Mouse (Mus musculus): ENCODE results near the gene Syngr1. TPM values are rescaled to one million over a fixed set of nuclear protein-coding genes. Genes with fewer than 3 reads are reported as not detected.

Gene Syngr1
- polyA plus RNA-seq, 1 experiment from 2014 or later: 1.4 TPM

DNA sequence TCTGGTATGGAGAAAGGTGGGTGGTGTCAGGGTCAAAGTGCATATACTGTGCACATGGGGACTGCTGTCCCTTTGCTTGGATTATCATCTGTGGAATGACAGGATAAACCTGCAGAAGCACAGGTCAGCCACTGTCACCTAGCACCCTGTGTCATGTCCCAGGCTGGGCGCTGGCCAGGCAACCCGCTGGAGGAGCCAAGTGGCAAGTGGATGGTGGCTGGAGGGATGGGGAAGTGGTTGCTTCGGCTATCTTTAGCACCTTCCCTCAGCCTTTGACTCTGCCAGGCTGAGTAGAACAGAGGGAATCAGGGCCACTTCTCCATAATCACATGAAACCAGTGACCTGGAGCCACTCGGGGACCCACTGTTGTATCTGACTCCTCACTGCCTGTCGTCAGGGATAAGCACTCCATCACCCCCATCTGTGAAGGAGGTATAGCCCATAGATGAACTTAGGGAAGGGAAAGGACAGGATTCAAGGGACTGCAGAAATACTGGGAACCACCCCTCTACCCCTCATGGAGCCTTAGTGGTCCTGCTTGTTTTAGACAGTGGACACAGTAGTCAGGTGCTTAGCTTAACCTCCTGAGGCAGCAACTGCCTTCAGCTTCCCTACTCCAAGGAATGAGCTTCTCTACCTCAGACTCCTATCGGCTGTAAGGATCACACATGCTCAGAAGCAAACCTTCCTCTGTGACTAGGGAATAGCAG, 16.3 kb upstream of the Syngr1 start:
- DNase-seq (ENCODE audit: low spot score): no peak
- Histone ChIP-seq H3K27ac (peak overlapping the region; percentile 27; the same call in 1 of the 2 replicates), H3K4me3 (no peak overlapping the region), H3K36me3 (peaks cover 34% of the 10 kb centered on the region), H3K27me3 (ENCODE audit: low read depth, poor library complexity, severe bottlenecking) (no peaks in the 10 kb centered on the region), H3K9me3 (replicated peaks) (no peaks in the 10 kb centered on the region), H3K4me1 (peaks cover 22% of the 10 kb centered on the region; the same call in 1 of the 2 replicates)
- WGBS: 59% methylated on average over 6 of the region's 6 CpGs

DNA sequence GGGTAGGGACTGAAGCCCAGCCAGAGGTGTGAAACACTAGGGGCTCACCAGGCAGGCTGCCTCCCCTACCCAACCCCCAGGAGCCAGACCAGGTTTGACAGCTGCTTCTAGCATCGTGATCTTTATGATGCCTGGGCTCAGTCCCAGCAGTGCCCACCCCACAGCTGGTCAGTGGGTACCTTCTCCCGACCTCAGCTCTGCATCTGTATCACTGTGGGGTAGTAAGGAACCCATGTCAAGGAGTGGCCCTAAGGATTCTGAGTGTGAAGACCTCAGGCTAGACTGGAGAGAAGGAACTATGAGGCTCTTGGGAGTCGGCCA, 15.8 kb upstream of the Syngr1 start:
- no peaks in the 10 kb centered on the region for H3K9me3 ChIP-seq (replicated peaks)
- no peaks in the 10 kb centered on the region for H3K27me3 ChIP-seq (ENCODE audit: low read depth, poor library complexity, severe bottlenecking)
- WGBS: 32% methylated on average over 3 of the region's 3 CpGs
- peaks cover 39% of the 10 kb centered on the region for H3K36me3 ChIP-seq
- H3K27ac ChIP-seq: peak overlapping the region; percentile 27; the same call in 1 of the 2 replicates
- DNase-seq (ENCODE audit: low spot score): no peak
- H3K4me3 ChIP-seq: no peak overlapping the region
- H3K4me1 ChIP-seq: peaks cover 26% of the 10 kb centered on the region

DNA sequence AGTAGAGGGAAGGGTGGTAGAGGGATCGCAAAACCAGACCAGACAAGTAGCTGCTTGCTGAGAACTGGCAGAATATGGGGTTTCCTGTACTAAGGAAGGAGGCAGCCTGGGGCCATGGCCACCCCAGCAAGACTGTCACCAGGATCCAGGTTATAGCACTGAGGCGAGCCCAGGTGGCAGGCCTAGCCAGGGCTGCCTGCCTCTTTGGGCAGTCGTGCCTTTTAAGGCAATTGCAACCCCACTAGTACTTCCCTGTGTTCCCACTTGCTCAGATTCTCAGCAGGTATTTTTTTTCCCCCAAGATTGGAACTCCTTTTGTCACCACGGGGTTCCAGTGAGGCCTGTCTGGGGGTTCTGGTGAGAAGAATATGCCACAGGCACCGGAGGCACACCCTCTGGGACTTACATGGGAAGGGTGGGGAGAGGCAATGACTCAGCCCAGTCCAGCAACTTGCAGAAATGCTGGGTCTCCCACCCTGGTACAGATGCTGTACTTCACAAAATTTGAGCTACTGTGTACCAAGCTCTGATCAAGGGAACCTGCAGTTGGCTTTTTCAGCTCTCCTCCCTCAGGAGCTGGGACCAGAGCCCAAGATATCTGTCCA, 15.3 kb upstream of the Syngr1 start:
- Histone ChIP-seq H3K4me1 (peaks cover 31% of the 10 kb centered on the region), H3K27me3 (ENCODE audit: low read depth, poor library complexity, severe bottlenecking) (no peaks in the 10 kb centered on the region), H3K9me3 (replicated peaks) (no peaks in the 10 kb centered on the region), H3K36me3 (peaks cover 44% of the 10 kb centered on the region), H3K27ac (peak overlapping the region; percentile 27; the same call in 1 of the 2 replicates), H3K4me3 (no peak overlapping the region)
- no peak for DNase-seq (ENCODE audit: low spot score)
- 21% methylated on average over 5 of the region's 5 CpGs for WGBS

DNA sequence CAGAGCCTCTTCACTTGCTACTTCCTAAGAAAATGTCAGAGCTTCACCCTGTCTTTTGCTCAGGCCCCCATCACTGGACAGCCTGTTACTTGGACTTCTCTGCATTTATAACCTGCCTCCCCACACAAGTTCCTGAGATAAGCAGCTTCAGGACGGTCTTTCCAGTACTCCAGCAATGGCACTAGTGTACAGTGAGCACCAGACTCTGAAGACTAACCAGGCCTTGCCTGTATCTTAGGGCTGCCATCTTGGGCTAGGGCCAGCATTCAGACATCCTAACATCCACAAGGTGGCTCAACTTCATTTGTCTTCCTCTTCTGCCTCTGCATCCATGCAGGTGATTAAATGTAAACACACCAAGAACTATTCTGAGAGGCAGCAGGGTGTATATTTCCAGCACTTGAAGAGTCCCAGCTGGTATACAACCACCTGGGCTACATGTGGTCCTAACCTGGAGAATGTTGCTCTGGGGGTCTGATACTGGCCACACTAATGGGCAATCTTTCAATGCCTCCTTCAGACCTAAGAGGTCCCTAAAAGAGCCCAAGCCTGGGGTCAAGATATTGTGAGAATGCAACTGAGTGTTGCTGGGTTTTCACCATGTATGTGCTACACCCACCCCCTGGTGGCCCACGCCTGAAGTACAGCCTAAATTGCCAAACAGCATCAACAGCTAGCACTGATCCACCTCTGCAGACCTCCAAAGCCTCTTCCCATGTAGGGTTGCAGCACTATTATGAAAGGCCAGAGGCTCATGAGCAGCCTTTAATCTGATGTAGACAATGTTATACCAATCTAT, 14.6 kb upstream of the Syngr1 start:
- no peak overlapping the region for H3K27ac ChIP-seq
- H3K9me3 ChIP-seq (replicated peaks): no peaks in the 10 kb centered on the region
- H3K4me1 ChIP-seq: peaks cover 38% of the 10 kb centered on the region
- peaks cover 51% of the 10 kb centered on the region for H3K36me3 ChIP-seq
- DNase-seq (ENCODE audit: low spot score): peak; percentile 84
- WGBS: 4% methylated on average over 2 of the region's 2 CpGs
- H3K4me3 ChIP-seq: no peak overlapping the region
- no peaks in the 10 kb centered on the region for H3K27me3 ChIP-seq (ENCODE audit: low read depth, poor library complexity, severe bottlenecking)

DNA sequence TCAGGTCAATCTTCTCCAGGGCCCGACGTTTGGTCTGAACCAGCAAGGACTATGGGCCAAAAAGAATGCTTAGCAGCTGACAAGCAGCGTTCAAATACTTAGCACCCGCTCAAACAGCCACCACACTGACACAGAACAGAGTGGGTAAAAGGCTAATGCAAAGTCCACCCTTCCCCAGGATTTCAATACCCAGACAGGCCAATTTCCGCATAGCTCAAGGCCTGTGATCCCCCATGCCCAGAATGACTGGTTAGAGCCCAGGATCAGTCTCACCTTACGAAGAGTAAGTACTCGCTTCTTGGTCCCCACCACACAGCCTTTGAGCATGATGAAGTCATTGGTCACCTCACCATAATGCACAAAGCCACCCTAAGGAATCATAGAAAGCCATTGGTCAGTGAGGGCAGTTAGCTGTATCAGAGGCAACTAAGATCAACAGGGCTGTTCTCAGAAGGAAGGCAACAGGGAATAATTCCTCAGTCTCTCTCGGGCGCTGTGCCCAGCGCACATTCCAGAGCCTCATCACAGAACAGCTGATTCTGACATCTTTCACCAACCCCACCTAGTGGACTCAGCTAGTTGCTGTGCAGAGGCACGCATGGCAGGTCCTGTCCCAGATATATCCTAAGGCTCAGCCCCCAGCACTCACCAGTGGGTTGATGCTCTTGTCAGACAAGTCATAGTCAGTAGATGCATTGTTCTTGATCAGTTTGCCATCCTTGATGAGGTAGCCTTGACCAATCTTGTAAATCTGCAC, 12.9 kb upstream of the Syngr1 start:
- no peaks in the 10 kb centered on the region for H3K9me3 ChIP-seq (replicated peaks)

DNA sequence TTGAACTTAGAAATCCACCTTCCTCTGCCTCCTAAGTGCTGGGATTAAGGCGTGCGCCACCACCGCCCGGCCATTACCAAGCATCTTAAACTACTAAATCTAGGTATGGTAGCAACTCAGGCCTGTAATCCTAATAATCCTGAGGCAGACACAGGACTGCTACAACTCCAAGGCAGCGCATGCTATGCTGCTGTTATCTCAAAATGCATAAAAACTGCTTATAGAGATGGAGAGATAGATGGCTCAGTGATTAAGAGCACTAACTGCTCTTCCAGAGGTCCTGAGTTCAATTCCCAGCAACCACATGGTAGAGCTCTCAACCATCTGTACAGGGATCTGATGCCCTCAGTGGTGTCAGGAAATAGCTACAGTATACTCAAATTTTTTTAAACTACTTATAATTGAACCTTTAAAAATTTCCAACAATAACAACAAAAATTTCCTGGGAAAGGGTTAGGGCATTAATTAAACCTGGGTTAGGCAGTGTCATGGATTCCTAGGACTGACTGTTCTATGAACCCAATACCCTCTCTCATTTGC, 11.9 kb upstream of the Syngr1 start:
- no peak overlapping the region for H3K27ac ChIP-seq
- H3K9me3 ChIP-seq (replicated peaks): no peaks in the 10 kb centered on the region
- H3K4me3 ChIP-seq: no peak overlapping the region
- 92% methylated on average over 5 of the region's 5 CpGs for WGBS
- DNase-seq (ENCODE audit: low spot score): no peak
- no peaks in the 10 kb centered on the region for H3K27me3 ChIP-seq (ENCODE audit: low read depth, poor library complexity, severe bottlenecking)
- peaks cover 37% of the 10 kb centered on the region for H3K4me1 ChIP-seq
- H3K36me3 ChIP-seq: peaks cover 62% of the 10 kb centered on the region

More for the DNA sequence above, 12.9 kb upstream of the Syngr1 start:
- DNase-seq (ENCODE audit: low spot score): no peak
- Histone ChIP-seq H3K4me3 (no peak overlapping the region), H3K4me1 (peaks cover 37% of the 10 kb centered on the region), H3K36me3 (peaks cover 62% of the 10 kb centered on the region), H3K27me3 (ENCODE audit: low read depth, poor library complexity, severe bottlenecking) (no peaks in the 10 kb centered on the region), H3K27ac (no peak overlapping the region)
- 79% methylated on average over 11 of the region's 11 CpGs for WGBS

DNA sequence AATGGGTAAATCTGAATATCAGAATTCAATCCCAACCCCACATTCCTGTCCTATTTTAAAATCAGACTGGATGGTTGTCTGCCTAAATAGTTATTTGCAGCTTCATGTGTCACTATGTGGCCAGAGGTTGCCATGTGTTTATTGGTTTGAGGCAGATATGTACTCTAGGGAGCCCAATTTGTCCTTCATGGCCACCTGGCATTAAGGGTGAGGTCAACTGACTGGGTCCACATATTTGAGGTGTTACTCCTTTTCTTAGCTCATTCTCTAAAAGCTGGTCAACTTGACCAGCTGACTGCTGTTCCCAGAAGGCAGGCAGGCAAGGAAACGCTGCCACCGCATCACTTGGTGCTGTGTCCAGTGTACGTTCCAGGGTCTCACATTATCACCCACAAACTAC, 11.2 kb upstream of the Syngr1 start:
- no peak for DNase-seq (ENCODE audit: low spot score)
- H3K27ac ChIP-seq: no peak overlapping the region
- peaks cover 62% of the 10 kb centered on the region for H3K36me3 ChIP-seq
- 87% methylated on average over 3 of the region's 3 CpGs for WGBS
- peaks cover 37% of the 10 kb centered on the region for H3K4me1 ChIP-seq
- no peaks in the 10 kb centered on the region for H3K9me3 ChIP-seq (replicated peaks)
- peak overlapping the region; percentile 85 for H3K4me3 ChIP-seq
- no peaks in the 10 kb centered on the region for H3K27me3 ChIP-seq (ENCODE audit: low read depth, poor library complexity, severe bottlenecking)

DNA sequence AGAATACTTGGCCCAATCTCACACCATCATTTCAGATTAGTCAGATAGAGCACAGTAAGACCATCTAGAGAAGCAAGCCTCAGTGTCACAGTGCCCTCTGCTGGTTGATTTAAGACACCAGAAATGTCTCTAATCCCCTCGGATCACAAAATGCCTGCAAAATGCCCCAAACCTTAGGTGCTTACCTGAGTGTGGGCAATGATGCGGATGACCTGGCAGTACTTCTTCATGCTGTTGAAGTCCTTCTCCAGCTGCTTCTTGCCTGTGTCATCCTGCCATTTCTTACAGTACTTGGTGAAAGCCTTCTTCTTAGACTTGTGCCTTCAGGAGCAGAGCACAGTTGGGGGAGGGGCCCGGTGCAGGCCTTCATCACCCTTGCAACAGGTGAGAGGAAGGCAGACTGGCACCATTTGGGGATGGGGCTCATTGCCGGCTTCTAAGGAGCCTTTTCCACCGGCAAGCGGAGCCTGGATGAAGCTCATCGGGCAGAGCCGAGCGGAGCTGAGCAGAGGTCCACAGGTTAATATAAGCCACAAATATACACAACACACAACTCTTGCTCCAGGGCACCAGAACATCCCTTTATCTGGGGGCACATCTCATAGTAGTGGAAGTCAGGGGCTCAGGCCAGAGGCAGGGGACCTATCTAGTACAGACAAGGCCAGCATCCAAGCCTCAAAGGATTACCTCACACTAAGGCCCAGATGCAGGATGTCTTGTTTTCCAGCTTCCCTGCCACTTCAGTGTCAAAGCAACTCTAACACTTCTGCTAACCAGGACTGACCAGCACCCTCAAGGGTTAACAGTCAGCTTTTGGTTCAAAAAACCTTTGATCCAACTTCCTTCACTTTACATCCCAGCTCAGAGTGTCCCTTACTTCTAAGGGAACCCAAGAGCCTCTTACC, 10.2 kb upstream of the Syngr1 start:
- no peak for DNase-seq (ENCODE audit: low spot score)
- no peaks in the 10 kb centered on the region for H3K9me3 ChIP-seq (replicated peaks)
- peaks cover 28% of the 10 kb centered on the region for H3K4me1 ChIP-seq
- WGBS: 61% methylated on average over 9 of the region's 9 CpGs
- no peaks in the 10 kb centered on the region for H3K27me3 ChIP-seq (ENCODE audit: low read depth, poor library complexity, severe bottlenecking)
- peak overlapping the region; percentile 85 for H3K4me3 ChIP-seq
- peak overlapping the region; percentile 39 for H3K27ac ChIP-seq
- H3K36me3 ChIP-seq: peaks cover 62% of the 10 kb centered on the region

DNA sequence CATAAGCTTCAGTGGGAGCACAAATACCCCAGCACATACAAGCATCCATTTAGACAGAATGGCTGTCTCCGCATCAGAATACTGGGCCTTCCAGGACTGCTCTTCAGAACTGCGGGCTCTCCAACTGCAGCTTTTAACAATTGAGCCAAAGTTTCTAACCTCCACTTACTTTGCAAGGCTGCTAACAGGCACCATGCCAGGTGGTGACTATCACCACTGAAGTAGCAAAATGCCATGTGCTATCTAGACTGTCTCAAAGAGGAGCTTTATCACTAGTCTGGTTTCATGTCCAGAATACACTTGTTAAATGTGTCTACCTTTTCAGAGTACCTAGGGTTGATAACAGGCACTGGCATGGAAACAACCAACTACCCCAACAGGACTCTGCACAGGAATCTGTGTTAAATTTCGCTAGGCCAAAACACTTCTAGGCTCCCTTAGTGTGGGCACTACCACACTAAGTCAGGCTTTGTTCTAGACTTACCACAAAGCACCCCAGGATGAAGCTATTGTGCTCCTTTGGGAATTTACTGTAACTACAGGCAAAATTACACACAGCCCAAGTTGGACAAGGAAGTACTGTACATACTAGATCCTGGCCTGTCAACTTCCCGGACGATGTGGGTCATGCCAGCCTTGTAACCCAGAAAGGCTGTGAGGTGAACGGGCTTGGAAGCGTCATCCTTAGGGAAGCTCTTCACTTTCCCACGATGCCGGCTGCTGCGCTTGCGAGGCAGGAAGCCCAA, 9.2 kb upstream of the Syngr1 start:
- H3K4me3 ChIP-seq: peak overlapping the region; percentile 85
- DNase-seq (ENCODE audit: low spot score): no peak
- 8% methylated on average over 11 of the region's 11 CpGs for WGBS
- H3K4me1 ChIP-seq: peaks cover 27% of the 10 kb centered on the region
- no peaks in the 10 kb centered on the region for H3K27me3 ChIP-seq (ENCODE audit: low read depth, poor library complexity, severe bottlenecking)
- no peaks in the 10 kb centered on the region for H3K9me3 ChIP-seq (replicated peaks)
- peaks cover 56% of the 10 kb centered on the region for H3K36me3 ChIP-seq
- H3K27ac ChIP-seq: peak overlapping the region; percentile 94

DNA sequence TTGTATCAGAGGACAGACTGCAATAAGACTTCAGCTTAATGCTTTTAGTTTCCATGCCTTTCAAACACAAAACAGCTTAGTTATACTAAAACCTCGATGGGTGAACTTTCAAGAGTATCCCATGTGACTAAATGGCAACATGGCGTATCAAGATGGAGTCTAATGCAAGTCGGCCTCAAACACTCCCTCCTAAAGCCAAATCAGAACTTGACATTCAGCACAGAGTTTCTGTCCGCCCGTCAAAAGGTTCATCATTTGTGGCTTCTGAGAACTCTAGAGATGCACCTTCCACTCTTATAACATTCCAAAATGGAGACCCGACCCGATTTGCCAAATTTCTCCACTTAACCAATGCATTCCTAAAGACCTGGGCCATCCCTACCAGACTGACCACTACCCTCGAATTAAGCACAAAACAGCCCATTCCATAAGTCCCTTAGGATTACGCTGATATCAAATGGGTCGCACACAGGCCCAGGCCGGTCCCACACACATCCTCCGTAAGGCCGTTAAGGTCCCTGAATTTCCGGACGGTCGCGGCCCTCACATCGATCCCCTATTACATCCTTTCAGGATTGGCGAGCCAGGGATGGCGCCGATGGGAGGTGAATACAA, 8.4 kb upstream of the Syngr1 start:
- under 1% methylated on average over 21 of the region's 21 CpGs for WGBS
- no peak for DNase-seq (ENCODE audit: low spot score)

DNA sequence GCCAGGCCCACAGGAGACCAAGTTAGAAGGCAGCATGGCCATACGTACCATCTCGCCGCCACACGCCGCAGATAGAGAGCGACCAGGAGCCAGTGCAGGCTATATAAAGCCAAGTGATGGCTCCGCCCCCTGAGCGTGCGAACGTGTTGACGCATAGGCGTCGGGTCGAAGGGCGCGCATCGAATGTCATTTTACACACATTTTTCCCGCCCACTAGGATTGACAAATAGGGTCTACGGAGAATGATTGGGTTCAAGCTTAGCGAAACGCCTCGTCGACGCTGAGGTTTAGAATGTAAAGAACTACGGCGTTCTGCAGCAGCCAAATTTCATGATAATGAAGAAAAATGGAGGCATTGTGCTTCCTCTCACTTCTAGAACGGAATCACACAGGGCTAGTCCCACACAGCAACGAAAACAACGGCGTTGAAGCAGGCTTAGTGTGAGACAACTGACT, 7.8 kb upstream of the Syngr1 start:
- peak overlapping the region; percentile 94 for H3K27ac ChIP-seq
- no peaks in the 10 kb centered on the region for H3K9me3 ChIP-seq (replicated peaks)
- peaks cover 27% of the 10 kb centered on the region for H3K4me1 ChIP-seq
- peak overlapping the region; percentile 85 for H3K4me3 ChIP-seq
- peaks cover 43% of the 10 kb centered on the region for H3K36me3 ChIP-seq
- no peaks in the 10 kb centered on the region for H3K27me3 ChIP-seq (ENCODE audit: low read depth, poor library complexity, severe bottlenecking)
- DNase-seq (ENCODE audit: low spot score): peak; percentile 98
- WGBS: under 1% methylated on average over 30 of the region's 30 CpGs

More for the DNA sequence above, 8.4 kb upstream of the Syngr1 start:
- Histone ChIP-seq H3K4me1 (peaks cover 27% of the 10 kb centered on the region), H3K27ac (peak overlapping the region; percentile 94), H3K27me3 (ENCODE audit: low read depth, poor library complexity, severe bottlenecking) (no peaks in the 10 kb centered on the region), H3K36me3 (peaks cover 49% of the 10 kb centered on the region), H3K4me3 (peak overlapping the region; percentile 85), H3K9me3 (replicated peaks) (no peaks in the 10 kb centered on the region)

Measured in limb, embryonic 10.5 days (tissue).